Mouse (Mus musculus): Measurements from ENCODE around the gene Chchd6.

- TF ChIP-seq EP300 (IDR thresholded peaks at IDR 0.05; ENCODE audit: low read depth) (no peak), CTCF (IDR thresholded peaks at IDR 0.05; ENCODE audit: low read depth) (no peak)
Observed at GRCm38 (mm10) chr6:89563381-89563780, 32.1 kb downstream of the Chchd6 start.

Data from liver, postnatal 0 days (tissue).